8 mouse cellular contexts compared by ENCODE assay signal in the genomic region with DNA sequence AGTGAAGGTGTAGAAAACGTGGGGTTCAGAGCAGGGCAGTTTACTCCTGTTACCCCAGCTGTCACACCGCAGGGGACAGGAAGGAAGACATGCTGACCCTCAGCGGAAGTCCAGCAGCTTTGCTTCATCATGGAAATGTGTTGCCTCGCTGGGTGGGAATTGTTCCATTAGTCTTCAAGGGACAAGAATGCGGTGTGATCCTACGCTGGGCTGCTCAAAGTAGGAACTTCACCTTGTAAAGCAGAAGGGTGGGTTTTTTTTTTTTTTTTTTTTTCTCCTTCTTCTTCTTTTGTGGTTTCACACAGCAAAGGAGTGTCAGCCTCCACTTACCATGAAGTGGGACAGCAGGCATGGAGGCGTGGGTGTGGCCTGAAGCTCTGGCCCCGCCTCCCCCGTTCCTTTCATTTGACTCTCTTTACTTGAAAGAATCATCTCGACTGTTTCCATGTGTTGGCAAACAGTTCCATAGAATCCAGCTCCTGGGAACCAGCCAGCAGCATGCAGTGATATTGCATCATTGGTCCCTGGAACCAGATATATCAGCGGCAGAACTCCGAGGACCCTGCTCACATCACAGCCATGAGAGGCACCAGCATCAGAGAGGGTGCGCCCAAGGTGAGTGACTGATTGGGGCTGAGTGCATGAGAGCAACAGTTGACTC. TPM values are rescaled to one million over a fixed set of nuclear protein-coding genes. Genes with fewer than 3 reads are reported as not detected.
DNase-seq lines count a peak whose midpoint lies in the region; TF ChIP-seq lines count a peak whose summit lies in the region.

A gene (plus strand): TSS at position 404 of the 661 bp plus-strand sequence.

- TF ChIP-seq POLR2A in small intestine, adult 2 months (IDR thresholded peaks at IDR 0.05; ENCODE audit: low read depth, low read length), result no peak

- 19% methylated on average over 13 of the region's 13 CpGs for WGBS in small intestine, adult 2 months

- no peaks in the 10 kb centered on the region for H3K36me3 ChIP-seq in small intestine, adult 2 months (ENCODE audit: control insufficient read depth, insufficient read depth, low read length)

- H3K4me1 ChIP-seq in small intestine, adult 2 months (ENCODE audit: control insufficient read depth, insufficient read depth, insufficient read length, low read length), result no peaks in the 10 kb centered on the region

- DNase-seq in adrenal gland, postnatal 14 days, result peak; percentile 22
- DNase-seq in adrenal gland, adult (ENCODE audit: inconsistent age in 2 of 2, low spot score in 1 of 2), result no peak
- peak; percentile 43 for DNase-seq in T-cell, adult 2 months (ENCODE audit: low spot score)
- peak; percentile 47 for DNase-seq in liver
- DNase-seq in frontal cortex, postnatal 25 days (ENCODE audit: low spot score in 2 of 2), result no peak
- DNase-seq in embryo, embryonic 10 days (ENCODE audit: low spot score), result no peak
- no peak for DNase-seq in right cerebral cortex, postnatal 36 days (ENCODE audit: low spot score in 2 of 2)

- no peaks in the 10 kb centered on the region for H3K27me3 ChIP-seq in small intestine, adult 2 months (ENCODE audit: control insufficient read depth, insufficient read depth, low read length)

- H3K4me3 ChIP-seq in small intestine, adult 2 months (ENCODE audit: low read depth, low read length), result peak within 1 kb of the TSS; percentile 40

- no peak within 1 kb of the TSS for H3K27ac ChIP-seq in small intestine, adult 2 months (ENCODE audit: insufficient read depth, low read depth, low read length)

- no peak for TF ChIP-seq CTCF in small intestine, adult 2 months (IDR thresholded peaks at IDR 0.05; ENCODE audit: extremely low read depth, insufficient read length, insufficient replicate concordance, low read depth, low read length)

RNA-seq across cellular contexts. Expression of the gene that starts here (rescaled TPM):
- 0.15 and 0.53 TPM in 2 replicates for total RNA-seq in adrenal gland, postnatal 14 days (2021)
- polyA plus RNA-seq in small intestine, adult 2 months (2012; rRNA removed), result 0.37 and 0.61 TPM in 2 replicates

Comparison
In these comparisons a context has a peak if more than half of its experiments do, and no peak if none do; other contexts are left out.
1. Peak in DNase-seq in adrenal gland, postnatal 14 days; RNA of the gene not detected or under 1 TPM.
2. DNase-seq: peak in T-cell, adult 2 months (single experiment) and liver (single experiment); none in adrenal gland, adult (0 of 2), frontal cortex, postnatal 25 days (0 of 2), embryo, embryonic 10 days (single experiment) and right cerebral cortex, postnatal 36 days (0 of 2).